Mouse (Mus musculus) spleen, adult 2 months (tissue): ENCODE data around the gene Ajuba.
A peak's percentile ranks its signal among the peaks of the same experiment; 100 is the strongest.

Experiments
- CTCF ChIP-seq: fragments of 200-500 bp; IDR thresholded peaks from 2 replicates; pipeline ENCODE4 v1.5.1; 2011; ENCODE audit warnings: mild to moderate bottlenecking, inconsistent platforms; ENCODE audit not compliant: insufficient read depth, insufficient read length, insufficient replicate concordance; ENCODE audit errors: extremely low read depth
- POLR2A ChIP-seq: fragments of 200-500 bp; IDR thresholded peaks from 2 replicates; pipeline ENCODE4 v1.6.1; 2011; ENCODE audit warnings: low read depth, low read length, inconsistent platforms

- TF ChIP-seq CTCF (peak; percentile 67; the same call in 1 of the 2 replicates), POLR2A (no peak)
Observed at GRCm38 (mm10) chr14:54528446-54529111, 48.8 kb downstream of the Ajuba start.
